Mouse (Mus musculus) neural tube, embryonic 12.5 days (tissue): ENCODE measurements around the gene Fxyd1. TPM values are rescaled to one million over a fixed set of nuclear protein-coding genes. Genes with fewer than 3 reads are reported as not detected.

Experiments used
- ATAC-seq: fragments of 200-750 bp; cut with Nextera tagmentation; 2 replicates; pipeline ENCODE4 v1.8.0; 2017; ENCODE audit warnings: low read depth, mild to moderate bottlenecking, moderate TSS enrichment, moderate library complexity; ENCODE audit not compliant: low FRiP score
- H3K27ac ChIP-seq: fragments of 300-500 bp; sonication (generic); 2 replicates; pipeline ENCODE4 v1.5.1; 2016
- H3K27me3 ChIP-seq: fragments of 300-500 bp; sonication (generic); replicated peaks from 2 replicates; pipeline ENCODE4 v1.6.1; 2016; ENCODE audit warnings: mild to moderate bottlenecking
- H3K36me3 ChIP-seq: fragments of 300-500 bp; sonication (generic); 2 replicates; pipeline ENCODE4 v1.6.1; 2016; ENCODE audit warnings: mild to moderate bottlenecking
- H3K4me1 ChIP-seq: fragments of 300-500 bp; sonication (generic); 2 replicates; pipeline ENCODE4 v1.6.1; 2016
- H3K4me2 ChIP-seq: fragments of 300-500 bp; sonication (generic); replicated peaks from 2 replicates; pipeline ENCODE4 v1.6.1; 2016; ENCODE audit warnings: mild to moderate bottlenecking
- H3K4me3 ChIP-seq: fragments of 300-500 bp; sonication (generic); 2 replicates; pipeline ENCODE4 v1.5.1; 2016
- H3K9ac ChIP-seq: fragments of 300-500 bp; sonication (generic); 2 replicates; pipeline ENCODE4 v1.6.1; 2016; ENCODE audit warnings: mild to moderate bottlenecking
- H3K9me3 ChIP-seq: fragments of 300-500 bp; sonication (generic); 2 replicates; pipeline ENCODE4 v1.6.1; 2016; ENCODE audit warnings: mild to moderate bottlenecking
- WGBS: fragments of 180-500 bp; shearing (Covaris S2); methylation state at CpG from one replicate; pipeline ENCODE4 v1.1.7; 2016; 5-methylcytosine and 5-hydroxymethylcytosine counted together
- polyA plus RNA-seq: library from polyadenylated mRNA; unstranded; fragments of >200 nt; fragmentation: Nextera tagmentation; extraction: Ambion mirVana; gene quantifications from 2 replicates; pipeline ENCODE4 v1.2.1, GENCODE M21; 2016

The Fxyd1 gene
- polyA plus RNA-seq, 1 experiment from 2014 or later = 26.5 TPM

DNA sequence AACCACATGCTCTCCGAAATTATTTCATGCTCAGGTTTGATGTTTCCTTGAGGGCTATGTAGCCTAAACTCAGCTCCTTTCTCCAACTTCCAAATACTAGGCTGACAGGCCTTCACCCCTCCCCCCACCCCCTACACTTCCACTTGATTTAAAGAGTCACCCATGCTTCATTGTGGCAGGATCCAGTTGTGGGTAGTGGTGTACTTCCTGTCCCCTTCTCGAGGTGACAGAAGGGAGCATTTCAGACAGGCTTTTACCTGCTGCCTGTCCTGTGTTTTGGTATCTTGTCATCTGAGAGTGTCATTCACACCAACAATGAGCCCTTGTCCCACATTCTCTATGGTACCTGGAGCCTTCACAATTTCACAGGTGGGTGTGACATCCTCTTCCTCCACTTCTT, 30.3 kb upstream of the Fxyd1 start:
- peaks cover 7% of the 10 kb centered on the region; the same call in 1 of the 2 replicates for H3K4me1 ChIP-seq
- no peak for ATAC-seq
- no peak overlapping the region for H3K4me2 ChIP-seq
- no peak overlapping the region for H3K9ac ChIP-seq
- H3K27ac ChIP-seq = no peak overlapping the region
- 0 out of 2 replicates have a peak, but pooled peaks cover 4% of the 10 kb centered on the region for H3K9me3 ChIP-seq
- no peak overlapping the region for H3K4me3 ChIP-seq
- H3K27me3 ChIP-seq = no peaks in the 10 kb centered on the region
- 68% methylated on average over 2 of the region's 2 CpGs for WGBS
- no peaks in the 10 kb centered on the region for H3K36me3 ChIP-seq

DNA sequence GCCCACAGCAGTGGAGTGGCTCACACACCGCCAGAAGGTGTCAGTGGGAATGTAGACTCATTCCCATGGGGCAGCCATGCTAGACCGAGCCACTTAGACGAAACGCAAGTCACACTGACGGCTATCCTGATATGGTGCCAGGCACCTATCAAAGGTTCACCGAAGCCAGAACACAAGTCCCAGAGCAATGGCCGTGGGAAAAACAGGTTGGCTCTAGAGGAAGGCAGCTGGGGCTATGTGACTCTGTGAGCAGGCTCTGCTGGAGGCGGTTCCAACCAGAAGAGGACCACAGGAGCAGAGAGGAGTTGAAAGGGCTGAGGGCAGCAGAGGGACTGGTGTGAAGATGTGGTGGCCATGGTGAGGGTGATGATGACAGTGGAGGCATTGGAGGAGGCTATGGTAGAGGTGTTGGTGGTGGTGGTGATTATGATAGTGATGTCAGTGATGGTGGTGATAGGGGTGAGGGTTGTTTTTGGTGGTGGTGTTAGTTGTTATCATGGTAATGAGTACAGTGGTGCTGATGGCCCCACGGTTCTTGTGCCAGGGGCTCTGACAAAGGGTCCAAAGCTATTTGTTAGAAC, 29.3 kb upstream of the Fxyd1 start:
- Histone ChIP-seq H3K9ac (no peak overlapping the region), H3K4me3 (no peak overlapping the region), H3K27me3 (no peaks in the 10 kb centered on the region), H3K4me1 (peaks cover 7% of the 10 kb centered on the region; the same call in 1 of the 2 replicates), H3K4me2 (no peak overlapping the region), H3K36me3 (no peaks in the 10 kb centered on the region), H3K9me3 (0 out of 2 replicates have a peak, but pooled peaks cover 4% of the 10 kb centered on the region), H3K27ac (no peak overlapping the region)
- ATAC-seq = no peak
- 89% methylated on average over 9 of the region's 9 CpGs for WGBS

DNA sequence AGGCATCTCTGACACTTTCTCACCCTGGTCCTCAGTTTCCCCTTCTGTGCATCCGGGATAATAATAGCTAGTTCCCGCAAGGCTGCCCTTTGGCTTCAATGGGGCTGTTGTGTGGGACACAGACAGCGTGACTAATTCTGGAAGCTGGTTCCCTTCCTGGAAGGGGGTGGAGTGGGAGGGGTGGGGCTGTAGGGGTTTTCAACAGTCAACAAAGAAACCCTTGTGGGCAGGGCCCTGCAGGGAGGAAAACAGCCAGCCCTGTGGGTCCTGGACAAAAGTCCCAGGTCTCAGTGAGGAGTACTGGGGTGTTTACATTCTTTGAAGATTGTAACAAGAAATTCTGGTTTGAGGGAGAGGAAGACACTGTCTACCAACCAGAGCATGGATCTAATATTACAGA, 28.2 kb upstream of the Fxyd1 start:
- Histone ChIP-seq H3K4me1 (peaks cover 7% of the 10 kb centered on the region; the same call in 1 of the 2 replicates), H3K27ac (no peak overlapping the region), H3K27me3 (no peaks in the 10 kb centered on the region), H3K36me3 (no peaks in the 10 kb centered on the region), H3K9me3 (0 out of 2 replicates have a peak, but pooled peaks cover 4% of the 10 kb centered on the region), H3K4me2 (no peak overlapping the region), H3K9ac (no peak overlapping the region), H3K4me3 (no peak overlapping the region)
- no peak for ATAC-seq
- 23% methylated on average over 3 of the region's 3 CpGs for WGBS

DNA sequence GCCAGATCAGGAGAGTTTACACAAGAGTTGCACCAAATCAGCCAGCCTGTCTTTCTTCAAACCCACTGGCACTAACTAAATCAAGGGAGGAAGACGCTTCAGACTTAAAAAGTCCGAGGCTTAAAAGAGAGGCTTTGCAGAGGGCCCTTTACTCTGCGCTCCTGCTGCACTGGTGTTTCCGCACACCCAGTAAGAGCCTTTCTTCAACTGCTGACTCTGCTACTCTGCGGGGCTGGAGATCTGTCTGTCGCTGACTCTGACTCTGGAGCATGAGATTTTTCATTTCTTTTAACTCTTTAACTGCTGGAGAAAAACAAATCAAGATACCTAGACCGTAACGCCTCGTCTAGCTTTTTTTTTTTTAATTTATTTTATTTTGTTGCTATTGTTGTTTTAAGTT, 27.1 kb upstream of the Fxyd1 start:
- H3K9ac ChIP-seq = no peak overlapping the region
- WGBS = 60% methylated on average over 9 of the region's 9 CpGs
- H3K9me3 ChIP-seq = 0 out of 2 replicates have a peak, but pooled peaks cover 4% of the 10 kb centered on the region
- peaks cover 7% of the 10 kb centered on the region; the same call in 1 of the 2 replicates for H3K4me1 ChIP-seq
- no peak overlapping the region for H3K4me2 ChIP-seq
- no peak overlapping the region for H3K27ac ChIP-seq
- H3K27me3 ChIP-seq = no peaks in the 10 kb centered on the region
- no peak for ATAC-seq
- H3K4me3 ChIP-seq = no peak overlapping the region
- no peaks in the 10 kb centered on the region for H3K36me3 ChIP-seq

DNA sequence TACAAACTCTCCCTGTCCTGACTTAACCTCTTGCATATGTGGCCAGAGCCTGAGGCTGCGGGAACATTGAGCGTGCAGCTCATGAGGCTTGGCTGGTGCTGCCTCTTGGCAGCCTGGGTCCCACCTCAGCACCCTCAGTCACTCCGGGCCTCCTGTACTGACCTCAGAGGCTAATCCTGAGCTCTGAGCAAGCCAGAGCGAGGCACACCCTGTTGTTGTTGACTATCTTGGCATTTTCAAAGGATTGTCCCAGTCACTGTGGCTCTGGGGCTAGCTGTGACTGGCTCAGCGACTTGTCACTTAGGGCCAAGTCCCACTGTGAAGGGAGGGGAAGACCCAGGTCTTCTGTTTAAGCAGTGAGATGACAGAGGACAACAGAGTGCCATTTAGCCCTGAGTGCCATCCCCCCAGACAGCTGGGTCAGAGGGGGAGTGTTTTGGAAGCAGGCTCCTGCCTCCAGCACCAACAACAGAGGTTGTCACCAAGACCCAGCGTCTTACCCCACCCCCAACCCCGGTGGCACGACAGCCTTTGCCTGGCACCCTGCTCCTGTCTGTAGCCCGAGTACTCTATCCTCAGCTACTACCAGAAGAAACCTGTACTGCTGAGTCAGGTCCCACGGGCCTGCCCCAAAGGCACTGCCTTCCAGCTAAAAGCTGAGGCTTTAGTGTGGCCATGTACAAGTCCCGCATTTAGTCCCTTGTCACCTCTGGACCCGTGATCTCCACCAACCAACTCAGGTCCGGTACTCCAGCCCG, 26.0 kb upstream of the Fxyd1 start:
- no peak overlapping the region for H3K27ac ChIP-seq
- 63% methylated on average over 14 of the region's 14 CpGs for WGBS

DNA sequence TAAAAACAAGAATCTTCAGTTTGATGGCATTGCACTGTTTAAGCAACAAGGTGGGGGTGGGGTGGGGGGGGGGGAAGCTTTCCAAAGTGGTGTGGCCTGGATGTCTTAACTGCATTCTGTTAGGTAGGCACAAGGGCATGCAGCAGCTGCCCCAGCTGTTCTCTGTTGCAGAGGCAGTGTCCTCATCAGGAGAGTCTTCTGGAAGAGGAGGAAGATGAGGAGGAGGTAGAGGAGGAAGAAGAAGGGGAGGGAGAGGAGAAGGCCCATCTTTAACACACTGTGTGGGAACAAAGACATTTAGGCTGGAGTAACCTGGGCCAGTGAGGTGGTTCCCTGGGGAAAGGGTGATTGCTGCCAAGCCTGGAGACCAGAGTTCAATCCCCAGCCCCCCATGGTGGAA, 25.1 kb upstream of the Fxyd1 start:
- Histone ChIP-seq H3K9ac (no peak overlapping the region), H3K27ac (no peak overlapping the region)
- no peak for ATAC-seq

More for the DNA sequence above, 26.0 kb upstream of the Fxyd1 start:
- Histone ChIP-seq H3K4me3 (no peak overlapping the region), H3K9me3 (0 out of 2 replicates have a peak, but pooled peaks cover 4% of the 10 kb centered on the region), H3K4me1 (peaks cover 9% of the 10 kb centered on the region; the same call in 1 of the 2 replicates), H3K27me3 (no peaks in the 10 kb centered on the region), H3K4me2 (no peak overlapping the region), H3K9ac (no peak overlapping the region), H3K36me3 (no peaks in the 10 kb centered on the region)
- 0 out of 2 replicates have a peak, but pooled peaks have one; percentile 19 for ATAC-seq

DNA sequence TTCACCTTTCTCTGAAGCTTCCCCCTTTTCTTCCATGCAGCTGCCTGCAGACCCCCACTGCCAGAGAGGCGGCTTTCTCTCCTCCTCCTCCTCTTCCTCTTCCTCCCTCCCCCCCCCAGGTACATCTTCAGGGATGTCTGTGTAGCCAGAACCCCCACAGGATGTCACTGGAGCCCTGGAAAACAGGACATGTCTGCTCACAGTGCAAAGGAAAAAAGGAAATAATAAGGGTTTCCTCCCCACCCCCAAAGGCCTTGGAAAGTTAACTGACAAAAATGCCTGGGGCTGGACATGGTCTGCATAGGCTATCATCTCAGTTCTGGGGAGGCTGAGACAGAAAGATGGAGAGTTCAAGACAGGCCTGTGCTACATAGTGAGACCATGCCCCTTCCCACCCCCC, 24.1 kb upstream of the Fxyd1 start:
- no peak overlapping the region for H3K9ac ChIP-seq
- no peak overlapping the region for H3K27ac ChIP-seq
- peaks cover 17% of the 10 kb centered on the region; the same call in 1 of the 2 replicates for H3K4me1 ChIP-seq
- 32% methylated on average over 1 of the region's 1 CpGs for WGBS
- no peak overlapping the region for H3K4me3 ChIP-seq
- H3K4me2 ChIP-seq = no peak overlapping the region
- no peak for ATAC-seq
- no peaks in the 10 kb centered on the region for H3K36me3 ChIP-seq
- no peaks in the 10 kb centered on the region for H3K27me3 ChIP-seq
- H3K9me3 ChIP-seq = 0 out of 2 replicates have a peak, but pooled peaks cover 4% of the 10 kb centered on the region

More for the DNA sequence above, 25.1 kb upstream of the Fxyd1 start:
- peaks cover 17% of the 10 kb centered on the region; the same call in 1 of the 2 replicates for H3K4me1 ChIP-seq
- no peak overlapping the region for H3K4me2 ChIP-seq
- H3K27me3 ChIP-seq = no peaks in the 10 kb centered on the region
- no peak overlapping the region for H3K4me3 ChIP-seq
- no peaks in the 10 kb centered on the region for H3K36me3 ChIP-seq
- H3K9me3 ChIP-seq = 0 out of 2 replicates have a peak, but pooled peaks cover 4% of the 10 kb centered on the region

DNA sequence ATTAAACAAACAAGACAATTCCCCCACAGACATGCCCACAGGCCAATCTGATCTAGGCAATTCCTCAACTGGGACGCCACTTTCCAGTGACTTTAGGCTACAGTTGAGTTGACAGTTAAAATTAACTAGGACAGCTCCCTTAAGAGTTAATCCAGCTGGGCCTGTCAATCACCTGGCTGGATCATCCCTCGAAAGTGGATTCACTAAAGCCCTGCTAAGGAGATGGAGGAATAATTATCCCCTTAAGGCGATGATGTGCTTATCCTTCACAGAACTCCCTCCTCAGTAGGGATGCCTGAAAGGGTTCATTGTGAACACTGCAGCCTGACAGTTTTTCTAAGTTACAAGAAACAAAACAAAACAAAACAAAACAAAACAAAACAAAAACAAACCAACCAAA, 23.6 kb upstream of the Fxyd1 start:
- Histone ChIP-seq H3K4me3 (no peak overlapping the region), H3K4me2 (no peak overlapping the region), H3K27ac (no peak overlapping the region), H3K4me1 (peaks cover 17% of the 10 kb centered on the region; the same call in 1 of the 2 replicates), H3K27me3 (no peaks in the 10 kb centered on the region), H3K9ac (no peak overlapping the region), H3K9me3 (no peaks in the 10 kb centered on the region), H3K36me3 (no peaks in the 10 kb centered on the region)
- 60% methylated on average over 3 of the region's 3 CpGs for WGBS
- no peak for ATAC-seq

DNA sequence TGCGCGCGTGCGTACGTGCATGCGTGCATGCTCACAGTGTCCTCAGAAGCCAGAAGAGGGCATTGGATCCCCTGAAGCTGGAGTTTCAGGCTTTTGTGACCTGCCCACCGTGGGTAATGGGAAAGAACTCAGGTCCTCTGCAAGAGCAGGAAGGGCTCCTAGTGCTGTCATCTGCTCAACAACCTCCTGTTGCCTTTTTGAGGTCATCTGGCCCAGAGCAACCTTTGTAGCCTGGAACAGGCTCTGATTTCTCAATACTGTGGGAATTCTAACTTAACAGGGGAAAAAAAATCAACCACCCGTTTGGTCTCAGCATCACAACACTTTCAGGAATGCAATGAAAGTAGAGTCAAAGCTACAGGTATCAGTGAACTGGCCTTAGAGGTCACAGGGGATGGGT, 22.7 kb upstream of the Fxyd1 start:
- Histone ChIP-seq H3K4me1 (peaks cover 17% of the 10 kb centered on the region; the same call in 1 of the 2 replicates), H3K27ac (no peak overlapping the region), H3K4me3 (no peak overlapping the region), H3K36me3 (no peaks in the 10 kb centered on the region), H3K9ac (no peak overlapping the region), H3K27me3 (no peaks in the 10 kb centered on the region), H3K4me2 (no peak overlapping the region), H3K9me3 (no peaks in the 10 kb centered on the region)
- no peak for ATAC-seq
- WGBS = 88% methylated on average over 8 of the region's 8 CpGs

DNA sequence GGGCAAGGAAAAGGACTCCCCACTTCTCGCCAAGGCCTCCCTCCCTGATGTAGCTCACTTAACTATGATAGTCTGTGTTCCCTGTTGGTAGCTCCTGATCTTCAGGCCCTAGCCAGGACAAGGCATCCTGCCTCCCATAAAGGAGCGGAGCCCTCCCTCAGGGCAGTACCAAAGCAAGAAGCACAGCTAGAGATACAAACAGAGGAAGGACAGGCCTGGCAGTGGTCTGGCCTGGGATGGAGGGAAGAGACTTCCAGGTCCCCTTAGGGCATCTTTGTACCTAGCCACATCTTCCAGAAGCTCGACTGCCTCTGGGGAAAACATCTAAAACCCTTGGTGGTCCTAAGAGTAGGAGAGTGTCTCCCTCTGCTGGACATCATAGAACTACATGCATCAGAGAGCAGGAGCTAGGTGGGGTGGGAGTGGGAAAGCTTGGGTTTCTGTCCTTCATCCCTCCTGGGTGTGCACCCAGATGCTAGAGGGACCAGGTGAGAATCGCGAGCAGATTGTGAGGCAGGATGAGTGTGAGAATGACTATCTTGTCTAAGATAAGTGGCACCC, 21.0 kb upstream of the Fxyd1 start:
- Histone ChIP-seq H3K9ac (no peak overlapping the region), H3K4me1 (peaks cover 14% of the 10 kb centered on the region; the same call in 1 of the 2 replicates), H3K4me3 (no peak overlapping the region), H3K4me2 (no peak overlapping the region), H3K27ac (no peak overlapping the region), H3K9me3 (no peaks in the 10 kb centered on the region), H3K36me3 (no peaks in the 10 kb centered on the region), H3K27me3 (no peaks in the 10 kb centered on the region)
- no peak for ATAC-seq
- WGBS = 44% methylated on average over 5 of the region's 5 CpGs

DNA sequence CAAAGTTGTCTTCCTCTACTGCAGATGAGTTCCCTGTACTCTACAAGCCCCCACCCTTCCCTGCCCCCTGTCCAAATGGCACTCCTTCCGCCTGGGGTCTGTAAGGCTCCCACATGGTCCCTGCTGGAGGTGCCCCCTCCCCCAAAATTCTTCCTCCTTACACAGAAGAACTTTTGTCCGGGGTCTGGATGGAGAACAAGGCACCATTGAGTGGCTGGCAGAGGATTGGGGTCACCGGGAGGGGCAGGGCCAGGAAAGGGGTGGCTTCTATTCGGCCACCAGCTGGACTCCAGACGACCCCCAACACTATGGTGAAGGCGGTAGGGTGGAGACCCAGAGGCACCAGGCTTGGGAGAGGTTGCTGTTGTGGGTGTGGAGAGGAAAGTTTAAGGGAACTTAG, 20.5 kb upstream of the Fxyd1 start:
- H3K9ac ChIP-seq = no peak overlapping the region
- H3K27me3 ChIP-seq = no peaks in the 10 kb centered on the region
- peaks cover 13% of the 10 kb centered on the region; the same call in 1 of the 2 replicates for H3K4me1 ChIP-seq
- ATAC-seq = no peak
- no peak overlapping the region for H3K27ac ChIP-seq
- no peak overlapping the region for H3K4me3 ChIP-seq
- no peak overlapping the region for H3K4me2 ChIP-seq
- WGBS = 40% methylated on average over 6 of the region's 6 CpGs
- H3K36me3 ChIP-seq = no peaks in the 10 kb centered on the region
- H3K9me3 ChIP-seq = no peaks in the 10 kb centered on the region

DNA sequence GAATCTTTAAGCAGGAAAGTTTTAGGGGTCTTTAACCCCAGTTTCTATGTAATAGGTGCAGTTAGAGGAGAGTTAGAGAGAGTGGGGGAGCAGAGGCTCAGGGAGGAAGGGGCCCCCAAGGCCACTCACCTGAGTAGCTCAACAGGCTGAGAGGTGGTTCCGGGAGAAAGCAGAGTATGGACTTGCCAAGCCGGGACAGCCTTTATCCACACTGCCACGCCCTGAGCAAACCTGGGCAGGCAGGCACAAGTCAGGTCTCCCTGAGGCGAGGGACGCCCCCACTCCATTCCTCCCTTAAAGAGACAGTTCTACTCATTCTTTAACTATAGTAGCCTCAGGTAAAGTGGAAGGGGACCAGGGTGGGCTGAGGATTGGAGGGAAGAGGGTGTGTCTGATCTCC, 19.5 kb upstream of the Fxyd1 start, which contains the start of gene Fxyd3:
TSS of gene Fxyd3 (minus strand) at position 213 of the 400 bp plus-strand sequence.
- ATAC-seq = no peak
- Histone ChIP-seq H3K4me3 (no peak within 1 kb of the TSS), H3K9me3 (no peaks in the 10 kb centered on the region), H3K36me3 (no peaks in the 10 kb centered on the region), H3K27me3 (no peaks in the 10 kb centered on the region), H3K4me2 (no peak within 1 kb of the TSS), H3K27ac (no peak within 1 kb of the TSS), H3K9ac (no peak within 1 kb of the TSS), H3K4me1 (peaks cover 13% of the 10 kb centered on the region; the same call in 1 of the 2 replicates)
- 60% methylated on average over 5 of the region's 5 CpGs for WGBS
